Mouse (Mus musculus) hindbrain, embryonic 14.5 days (tissue): ENCODE data around the gene Ube2g1. TPM values are rescaled to one million over a fixed set of nuclear protein-coding genes. Genes with fewer than 3 reads are reported as not detected.

Experiments
- ATAC-seq: fragments of 200-750 bp; cut with Nextera tagmentation; 2 replicates; pipeline ENCODE4 v1.8.0; 2017; ENCODE audit warnings: moderate number of reproducible peaks, mild to moderate bottlenecking, moderate TSS enrichment, moderate library complexity; ENCODE audit not compliant: low FRiP score
- DNase-seq: peaks from one replicate; pipeline ENCODE4 v3.0.0-alpha.2; 2015; ENCODE audit warnings: low spot score
- H3K27ac ChIP-seq: fragments of 300-500 bp; sonication (generic); 2 replicates; pipeline ENCODE4 v1.5.1; 2014; ENCODE audit warnings: mild to moderate bottlenecking, moderate library complexity
- H3K27me3 ChIP-seq: fragments of 300-500 bp; sonication (generic); 2 replicates; pipeline ENCODE4 v1.6.1; 2014; ENCODE audit warnings: mild to moderate bottlenecking, low read length, mixed read lengths; ENCODE audit not compliant: control insufficient read depth, insufficient read depth
- H3K36me3 ChIP-seq: fragments of 300-500 bp; sonication (generic); replicated peaks from 2 replicates; pipeline ENCODE4 v1.6.1; 2014; ENCODE audit not compliant: control insufficient read depth, insufficient read depth
- H3K4me1 ChIP-seq: fragments of 300-500 bp; sonication (generic); replicated peaks from 2 replicates; pipeline ENCODE4 v1.6.1; 2014; ENCODE audit warnings: antibody characterized with exemption, low read length, mixed read lengths; ENCODE audit not compliant: control insufficient read depth, insufficient read depth
- H3K4me2 ChIP-seq: fragments of 300-500 bp; sonication (generic); replicated peaks from 2 replicates; pipeline ENCODE4 v1.6.1; 2014; ENCODE audit warnings: mild to moderate bottlenecking, moderate library complexity
- H3K4me3 ChIP-seq: fragments of 300-500 bp; sonication (generic); replicated peaks from 2 replicates; pipeline ENCODE4 v1.5.1; 2014; ENCODE audit warnings: mild to moderate bottlenecking, low read length
- H3K9ac ChIP-seq: fragments of 300-500 bp; sonication (generic); 2 replicates; pipeline ENCODE4 v1.6.1; 2014
- H3K9me3 ChIP-seq: fragments of 300-500 bp; sonication (generic); 2 replicates; pipeline ENCODE4 v1.6.1; 2016; ENCODE audit warnings: low read length; ENCODE audit not compliant: control insufficient read depth
- WGBS: fragments of 180-500 bp; shearing (Covaris S2); extraction: QIAGEN DNeasy Blood & Tissue Kit; methylation state at CpG from one replicate; pipeline ENCODE4 v1.1.7; 2014; 5-methylcytosine and 5-hydroxymethylcytosine counted together
- polyA plus RNA-seq: library from polyadenylated mRNA; unstranded; fragments of >200 nt; fragmentation: Nextera tagmentation; extraction: Ambion mirVana; gene quantifications from 2 replicates; pipeline ENCODE4 v1.2.1, GENCODE M21; 2014

Gene Ube2g1
- polyA plus RNA-seq, 1 experiment from 2014 or later, result 92.9 TPM

DNA sequence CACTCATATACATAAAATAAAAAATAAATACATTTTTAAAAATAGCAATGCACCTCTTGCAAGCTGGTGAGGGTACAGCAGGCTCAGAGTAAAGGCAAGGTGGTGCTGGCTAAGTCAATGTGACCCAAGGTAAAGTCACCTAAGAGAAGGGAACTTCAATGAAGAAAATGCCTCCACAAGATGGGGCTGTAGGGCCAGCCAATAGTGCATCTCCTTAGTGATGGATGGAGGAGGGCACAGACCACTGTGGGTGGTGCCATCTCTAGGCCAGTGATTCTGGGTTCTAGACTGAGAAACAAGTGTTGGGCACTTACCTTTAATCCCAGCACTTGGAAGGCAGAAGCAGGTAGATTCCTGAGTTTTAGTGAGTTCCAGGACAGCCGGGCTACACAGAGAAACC is 33.3 kb upstream of the Ube2g1 start:
- no peaks in the 10 kb centered on the region for H3K9me3 ChIP-seq
- ATAC-seq (no peak), DNase-seq (no peak)
- H3K27ac ChIP-seq, result no peak overlapping the region
- no peak overlapping the region for H3K9ac ChIP-seq
- no peak overlapping the region for H3K4me2 ChIP-seq
- H3K4me1 ChIP-seq, result peaks cover 9% of the 10 kb centered on the region; the same call in 1 of the 2 replicates
- H3K36me3 ChIP-seq, result no peaks in the 10 kb centered on the region
- no peak overlapping the region for H3K4me3 ChIP-seq
- no peaks in the 10 kb centered on the region for H3K27me3 ChIP-seq
- WGBS, result 96% methylated on average over 1 of the region's 1 CpGs

DNA sequence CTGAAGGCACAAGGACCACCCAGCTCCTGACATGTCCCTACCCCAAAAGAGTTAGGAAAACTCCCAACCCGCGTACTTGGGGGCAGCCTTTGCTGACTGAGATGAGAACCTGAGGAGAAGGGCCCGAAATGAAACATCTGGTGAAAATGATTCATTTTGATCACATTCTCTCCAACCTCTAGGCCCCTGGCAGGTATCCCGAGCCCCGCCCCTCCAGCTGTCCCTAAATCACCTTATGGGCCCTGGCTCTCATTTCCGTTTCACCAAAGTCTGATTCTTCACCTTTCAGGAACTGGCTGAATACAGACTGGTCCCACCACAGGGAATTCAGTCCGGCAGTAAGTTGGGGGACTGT is 31.0 kb upstream of the Ube2g1 start:
- peaks cover 9% of the 10 kb centered on the region; the same call in 1 of the 2 replicates for H3K4me1 ChIP-seq
- H3K4me2 ChIP-seq, result peak overlapping the region; percentile 49
- 24% methylated on average over 7 of the region's 7 CpGs for WGBS
- peak overlapping the region; percentile 17 for H3K4me3 ChIP-seq
- H3K27me3 ChIP-seq, result no peaks in the 10 kb centered on the region
- H3K9ac ChIP-seq, result no peak overlapping the region
- H3K36me3 ChIP-seq, result no peaks in the 10 kb centered on the region
- no peaks in the 10 kb centered on the region for H3K9me3 ChIP-seq
- no peak for ATAC-seq
- no peak overlapping the region for H3K27ac ChIP-seq
- no peak for DNase-seq

DNA sequence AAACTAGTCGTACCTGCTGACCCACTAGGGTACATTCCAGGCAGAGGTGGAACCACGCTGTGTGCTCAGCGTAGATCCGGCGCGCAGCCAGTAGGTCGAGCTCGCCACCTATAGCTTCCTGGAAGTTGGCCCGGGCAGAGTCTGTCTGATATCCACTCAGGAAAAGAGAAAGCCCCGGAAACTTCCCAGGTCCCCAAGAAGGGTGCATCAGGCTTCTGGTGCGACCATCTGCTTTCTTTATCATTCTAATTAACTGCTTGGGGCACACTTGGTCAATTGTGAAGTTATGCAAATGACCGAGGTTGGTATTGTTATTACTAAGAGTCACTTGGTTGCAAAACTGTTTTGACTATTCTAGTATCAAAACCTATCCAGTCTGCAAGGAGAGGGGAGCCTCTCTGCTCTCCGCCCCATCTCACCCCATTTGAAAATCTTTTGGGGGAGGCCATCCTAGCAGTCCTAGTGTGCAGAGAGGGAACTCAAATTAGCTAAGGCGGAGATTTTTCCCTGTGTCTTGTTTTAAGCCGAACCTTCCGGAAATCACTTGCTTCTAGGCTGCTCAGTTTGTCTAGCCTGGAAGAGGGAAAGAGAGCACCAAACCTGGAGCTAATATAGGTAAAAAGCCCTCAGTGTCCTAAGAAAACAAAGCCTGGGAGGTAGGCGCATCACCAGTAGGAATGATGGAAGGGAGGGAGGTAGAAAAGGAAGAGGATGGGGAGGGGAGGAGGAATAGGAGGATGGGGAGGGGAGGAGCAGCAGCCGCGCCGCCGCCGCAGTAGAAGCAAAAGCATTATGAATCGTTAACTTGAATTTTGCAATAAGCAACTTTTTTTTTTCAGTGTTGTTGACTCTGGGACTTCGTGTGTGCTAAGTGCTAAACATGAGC is 30.4 kb upstream of the Ube2g1 start:
- whole genome bisulfite sequencing, result 1% methylated on average over 24 of the region's 24 CpGs
- peak overlapping the region; percentile 41; the same call in 1 of the 2 replicates for H3K9ac ChIP-seq
- ATAC-seq, result peak; percentile 48; the same call in 1 of the 2 replicates
- peak overlapping the region; percentile 38 for H3K27ac ChIP-seq
- no peaks in the 10 kb centered on the region for H3K36me3 ChIP-seq
- H3K4me2 ChIP-seq, result peak overlapping the region; percentile 49
- peaks cover 9% of the 10 kb centered on the region; the same call in 1 of the 2 replicates for H3K4me1 ChIP-seq
- H3K4me3 ChIP-seq, result peak overlapping the region; percentile 17
- H3K9me3 ChIP-seq, result no peaks in the 10 kb centered on the region
- no peaks in the 10 kb centered on the region for H3K27me3 ChIP-seq
- DNase-seq, result peak; percentile 34

DNA sequence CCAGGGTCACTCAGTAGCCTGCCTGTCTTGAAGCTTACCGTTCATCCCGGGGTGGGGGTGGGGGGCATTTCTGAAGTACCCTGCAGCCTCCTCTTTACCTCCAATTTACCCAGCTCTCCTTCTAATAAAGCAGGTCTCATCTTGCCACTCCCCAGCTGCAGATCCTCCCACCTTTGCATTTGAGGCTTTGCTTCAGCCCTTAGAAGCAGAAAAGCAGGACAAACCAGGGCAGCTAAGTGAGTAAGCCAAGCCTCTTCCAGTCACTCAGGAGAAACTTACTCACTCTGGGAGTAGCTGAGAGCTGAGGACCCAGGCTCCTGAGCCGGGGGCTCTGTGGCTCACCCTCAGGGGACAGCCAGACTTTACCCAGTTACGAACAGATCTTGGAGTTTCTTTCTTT is 28.6 kb upstream of the Ube2g1 start:
- H3K36me3 ChIP-seq, result no peaks in the 10 kb centered on the region
- no peak overlapping the region for H3K9ac ChIP-seq
- ATAC-seq, result no peak
- no peak overlapping the region for H3K4me3 ChIP-seq
- H3K4me1 ChIP-seq, result peaks cover 9% of the 10 kb centered on the region; the same call in 1 of the 2 replicates
- no peak overlapping the region for H3K27ac ChIP-seq
- 76% methylated on average over 4 of the region's 4 CpGs for WGBS
- H3K9me3 ChIP-seq, result no peaks in the 10 kb centered on the region
- H3K27me3 ChIP-seq, result no peaks in the 10 kb centered on the region
- DNase-seq, result no peak
- H3K4me2 ChIP-seq, result no peak overlapping the region

DNA sequence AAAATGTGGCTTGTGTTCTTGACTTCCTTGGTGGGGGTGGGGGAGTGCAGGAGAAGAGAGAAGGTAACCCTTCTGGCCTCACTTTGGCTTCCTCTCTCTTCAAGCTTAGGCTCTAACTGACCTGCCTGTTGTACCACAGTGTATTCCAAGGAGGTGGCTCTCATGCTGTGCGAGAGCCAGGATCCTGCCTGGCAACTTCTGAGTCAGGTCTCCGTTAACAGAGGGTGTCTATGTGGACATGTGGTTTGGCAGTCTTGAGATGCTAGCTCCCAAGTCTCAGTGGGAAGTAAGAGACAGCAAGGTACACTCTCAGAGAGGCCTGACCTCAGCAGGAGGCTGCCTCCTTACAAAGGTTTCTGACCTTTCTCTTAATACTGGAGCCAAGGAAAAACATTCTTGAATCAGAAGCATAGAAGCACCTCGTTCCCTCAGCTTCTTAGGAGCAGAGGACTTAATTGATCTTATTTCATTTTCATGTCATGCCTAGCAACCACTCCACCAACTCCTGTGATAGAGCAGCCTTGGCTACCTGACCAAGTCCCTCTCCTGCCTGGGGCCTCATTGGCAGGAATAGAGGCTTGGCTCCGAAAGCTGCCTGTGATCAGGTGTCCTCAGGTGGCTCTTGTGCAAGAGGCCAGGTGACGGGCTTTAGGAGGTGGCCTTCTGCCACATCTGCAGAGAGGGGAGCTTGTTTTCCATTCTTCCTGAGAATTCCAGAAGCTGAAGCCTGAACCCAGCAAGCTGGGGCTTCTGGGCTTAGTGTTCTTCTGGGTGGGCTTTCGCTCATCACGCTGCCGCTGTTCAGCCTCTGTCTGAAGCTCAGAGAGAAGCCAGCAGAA is 25.3 kb upstream of the Ube2g1 start:
- ATAC-seq, result no peak
- no peaks in the 10 kb centered on the region for H3K27me3 ChIP-seq
- no peak for DNase-seq
- H3K4me3 ChIP-seq, result no peak overlapping the region
- no peak overlapping the region for H3K4me2 ChIP-seq
- no peaks in the 10 kb centered on the region for H3K9me3 ChIP-seq
- H3K9ac ChIP-seq, result no peak overlapping the region
- no peak overlapping the region for H3K27ac ChIP-seq
- 79% methylated on average over 8 of the region's 8 CpGs for WGBS
- H3K4me1 ChIP-seq, result peaks cover 4% of the 10 kb centered on the region; the same call in 1 of the 2 replicates
- no peaks in the 10 kb centered on the region for H3K36me3 ChIP-seq

DNA sequence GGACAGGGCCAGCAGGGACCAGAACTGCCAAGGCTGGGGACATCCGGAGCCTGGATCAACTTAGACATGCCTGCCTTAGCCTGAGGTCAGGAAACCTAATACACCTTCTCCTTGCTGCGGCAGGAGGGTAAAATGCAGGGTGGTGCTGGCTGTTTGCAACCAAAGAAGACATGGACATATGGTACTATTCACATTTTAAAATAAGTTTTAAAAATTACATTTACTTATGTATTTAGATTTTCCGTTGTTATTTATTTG is 24.7 kb upstream of the Ube2g1 start:
- Histone ChIP-seq H3K9me3 (no peaks in the 10 kb centered on the region), H3K4me3 (no peak overlapping the region), H3K36me3 (no peaks in the 10 kb centered on the region), H3K9ac (no peak overlapping the region), H3K27me3 (no peaks in the 10 kb centered on the region), H3K27ac (no peak overlapping the region), H3K4me1 (peaks cover 1% of the 10 kb centered on the region; the same call in 1 of the 2 replicates), H3K4me2 (no peak overlapping the region)
- WGBS, result 81% methylated on average over 3 of the region's 3 CpGs
- DNase-seq (no peak), ATAC-seq (no peak)

DNA sequence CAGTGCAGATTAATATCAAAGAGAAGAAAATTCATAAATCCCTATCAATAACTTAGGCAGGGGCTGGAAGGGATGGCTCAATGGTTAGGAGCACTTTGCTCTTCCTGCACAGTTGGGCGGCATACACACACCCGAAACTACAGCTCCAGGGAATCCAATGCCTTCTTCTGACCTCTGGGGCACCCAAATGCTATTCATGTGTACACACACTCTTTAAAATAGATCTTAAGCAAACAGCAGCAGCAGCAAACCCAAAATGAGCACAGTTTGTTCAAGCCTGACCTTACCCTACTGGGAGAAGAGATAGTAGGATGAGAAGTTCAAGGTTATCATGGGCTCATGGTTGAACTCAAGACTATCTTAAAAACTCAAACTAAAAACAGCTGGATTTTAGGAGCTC is 24.0 kb upstream of the Ube2g1 start:
- ATAC-seq (no peak), DNase-seq (no peak)
- Histone ChIP-seq H3K4me2 (no peak overlapping the region), H3K4me1 (no peaks in the 10 kb centered on the region), H3K36me3 (no peaks in the 10 kb centered on the region), H3K27ac (no peak overlapping the region), H3K27me3 (no peaks in the 10 kb centered on the region), H3K9me3 (no peaks in the 10 kb centered on the region), H3K4me3 (no peak overlapping the region), H3K9ac (no peak overlapping the region)
- WGBS, result 94% methylated on average over 2 of the region's 2 CpGs

DNA sequence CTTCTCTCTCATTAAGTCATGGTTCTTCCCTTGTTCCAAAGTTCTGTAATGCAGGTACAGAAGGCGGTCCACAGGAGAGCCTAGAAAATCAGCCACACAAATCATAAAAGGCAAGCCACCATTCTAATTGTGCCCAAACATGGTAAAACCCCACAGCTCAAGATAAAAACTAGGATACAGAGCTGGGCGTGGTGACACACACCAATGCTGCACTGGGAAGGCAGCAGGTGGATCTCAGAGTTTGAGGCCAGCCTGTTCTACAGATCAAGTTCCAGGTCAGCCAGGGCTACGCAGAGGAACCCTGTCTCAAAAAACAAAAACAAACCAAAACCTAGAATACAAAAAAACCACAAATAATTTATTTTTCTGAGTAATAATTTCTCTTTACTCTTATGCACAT is 20.5 kb upstream of the Ube2g1 start:
- Histone ChIP-seq H3K4me1 (no peaks in the 10 kb centered on the region), H3K9ac (no peak overlapping the region), H3K4me2 (no peak overlapping the region), H3K27me3 (no peaks in the 10 kb centered on the region), H3K4me3 (no peak overlapping the region), H3K9me3 (no peaks in the 10 kb centered on the region), H3K27ac (no peak overlapping the region), H3K36me3 (no peaks in the 10 kb centered on the region)
- WGBS, result 94% methylated on average over 3 of the region's 3 CpGs
- no peak for ATAC-seq
- DNase-seq, result no peak

DNA sequence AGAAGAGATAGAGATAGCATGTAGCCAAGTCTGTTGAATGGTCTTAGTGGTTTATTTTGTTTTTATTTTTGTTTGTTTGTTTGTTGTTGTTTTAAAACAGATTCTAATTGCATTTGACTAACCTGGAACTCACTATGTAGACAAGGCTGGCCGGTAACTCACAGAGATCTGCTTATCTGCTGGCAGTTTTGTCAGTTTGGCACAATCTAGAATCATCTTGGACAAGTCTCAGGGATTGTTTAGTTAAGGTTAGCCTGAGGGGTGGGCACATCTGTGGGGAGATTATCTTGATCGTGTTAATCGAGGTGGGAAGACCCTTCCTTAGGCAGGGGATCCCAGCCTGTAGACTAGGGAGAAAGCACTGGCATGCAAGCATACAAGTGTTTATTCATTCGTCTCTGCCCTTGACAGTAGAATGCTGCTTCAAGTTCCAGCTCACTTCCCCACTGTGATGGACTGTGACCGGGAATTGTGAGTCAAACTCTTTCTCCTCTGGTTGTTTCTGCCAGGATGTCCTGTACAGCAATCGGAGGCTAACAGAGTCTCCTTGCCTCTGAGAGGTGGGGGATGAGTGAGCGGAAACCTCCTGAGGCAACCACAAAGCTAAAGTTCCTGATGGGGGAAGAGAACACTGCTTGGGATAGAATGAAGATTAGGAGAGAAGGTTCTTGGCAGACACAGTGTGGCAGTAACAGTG is 19.4 kb upstream of the Ube2g1 start:
- Histone ChIP-seq H3K27ac (no peak overlapping the region), H3K9me3 (no peaks in the 10 kb centered on the region), H3K36me3 (no peaks in the 10 kb centered on the region), H3K4me3 (no peak overlapping the region), H3K4me1 (no peaks in the 10 kb centered on the region), H3K4me2 (no peak overlapping the region), H3K9ac (no peak overlapping the region), H3K27me3 (no peaks in the 10 kb centered on the region)
- DNase-seq (no peak), ATAC-seq (no peak)
- WGBS, result 61% methylated on average over 7 of the region's 7 CpGs
